Mouse (Mus musculus) testis, postnatal 10 days (tissue): Measurements from ENCODE around the gene Slc6a11.

ENCODE experiments used
- DNase-seq: peaks from one replicate; pipeline ENCODE4 v3.0.0; 2021; ENCODE audit warnings: low spot score

Slc6a11 gene

GRCm38 (mm10) chr6:114182366-114183179, 51.5 kb downstream of the Slc6a11 start:
- DNase-seq: no peak

GRCm38 (mm10) chr6:114187121-114187520, 56.1 kb downstream of the Slc6a11 start:
- DNase-seq: peak; percentile 56

- no peak for DNase-seq
Measured at GRCm38 (mm10) chr6:114188869-114189268, 57.8 kb downstream of the Slc6a11 start.

- no peak for DNase-seq
Measured at GRCm38 (mm10) chr6:114195998-114196397, 65.0 kb downstream of the Slc6a11 start.

GRCm38 (mm10) chr6:114199200-114199845, 68.3 kb downstream of the Slc6a11 start:
- no peak for DNase-seq

GRCm38 (mm10) chr6:114204557-114204956, 73.5 kb downstream of the Slc6a11 start:
- no peak for DNase-seq

- no peak for DNase-seq
Measured at GRCm38 (mm10) chr6:114208296-114208695, 77.3 kb downstream of the Slc6a11 start.

GRCm38 (mm10) chr6:114214393-114214792, 83.4 kb downstream of the Slc6a11 start:
- no peak for DNase-seq

- DNase-seq: no peak
Measured at GRCm38 (mm10) chr6:114216741-114217414, 85.8 kb downstream of the Slc6a11 start.

GRCm38 (mm10) chr6:114224399-114224798, 93.4 kb downstream of the Slc6a11 start:
- DNase-seq: peak; percentile 50

GRCm38 (mm10) chr6:114227378-114227777, 96.3 kb downstream of the Slc6a11 start:
- DNase-seq: no peak

- no peak for DNase-seq
Measured at GRCm38 (mm10) chr6:114228196-114228595, 97.2 kb downstream of the Slc6a11 start.

GRCm38 (mm10) chr6:114238892-114239644, 108.0 kb downstream of the Slc6a11 start:
- DNase-seq: no peak

- DNase-seq: no peak
Measured at GRCm38 (mm10) chr6:114245665-114246064, 114.6 kb downstream of the Slc6a11 start.

GRCm38 (mm10) chr6:114250311-114250710, 119.3 kb downstream of the Slc6a11 start:
- peak; percentile 82 for DNase-seq

GRCm38 (mm10) chr6:114254927-114255326, 123.9 kb downstream of the Slc6a11 start:
- DNase-seq: no peak

- DNase-seq: no peak
Measured at GRCm38 (mm10) chr6:114257762-114258361, 126.8 kb downstream of the Slc6a11 start.

- no peak for DNase-seq
Measured at GRCm38 (mm10) chr6:114258661-114259193, 127.7 kb downstream of the Slc6a11 start.

- no peak for DNase-seq
Measured at GRCm38 (mm10) chr6:114261609-114262008, 130.6 kb downstream of the Slc6a11 start.

GRCm38 (mm10) chr6:114264010-114264409, 133.0 kb downstream of the Slc6a11 start:
- no peak for DNase-seq

- no peak for DNase-seq
Measured at GRCm38 (mm10) chr6:114264426-114264825, 133.4 kb downstream of the Slc6a11 start.
